Mouse (Mus musculus) midbrain, embryonic 11.5 days (tissue): ENCODE data around the gene Rab11fip4. TPM values are rescaled to one million over a fixed set of nuclear protein-coding genes. Genes with fewer than 3 reads are reported as not detected.

Experiments used
- ATAC-seq: fragments of 200-750 bp; cut with Nextera tagmentation; 2 replicates; pipeline ENCODE4 v1.8.0; 2017; ENCODE audit warnings: moderate TSS enrichment, moderate library complexity; ENCODE audit not compliant: low FRiP score
- DNase-seq: peaks from one replicate; pipeline ENCODE4 v3.0.0; 2015; ENCODE audit warnings: low spot score; ENCODE audit errors: missing footprints
- H3K27ac ChIP-seq: fragments of 300-500 bp; sonication (generic); 2 replicates; pipeline ENCODE4 v1.5.1; 2014; ENCODE audit warnings: low read depth, low read length
- H3K27me3 ChIP-seq: fragments of 300-500 bp; sonication (generic); 2 replicates; pipeline ENCODE4 v1.6.1; 2014; ENCODE audit warnings: mild to moderate bottlenecking, low read length, moderate library complexity, mixed read lengths; ENCODE audit not compliant: control insufficient read depth, insufficient read depth
- H3K36me3 ChIP-seq: fragments of 300-500 bp; sonication (generic); 2 replicates; pipeline ENCODE4 v1.6.1; 2014; ENCODE audit warnings: mild to moderate bottlenecking, low read length, moderate library complexity, mixed read lengths; ENCODE audit not compliant: control insufficient read depth, insufficient read depth
- H3K4me1 ChIP-seq: fragments of 300-500 bp; sonication (generic); 2 replicates; pipeline ENCODE4 v1.6.1; 2014; ENCODE audit warnings: low read length; ENCODE audit not compliant: control insufficient read depth, insufficient read depth
- H3K4me2 ChIP-seq: fragments of 300-500 bp; sonication (generic); 2 replicates; pipeline ENCODE4 v1.6.1; 2014; ENCODE audit warnings: mild to moderate bottlenecking, moderate library complexity
- H3K4me3 ChIP-seq: fragments of 300-500 bp; sonication (generic); 2 replicates; pipeline ENCODE4 v1.5.1; 2014; ENCODE audit warnings: low read depth, low read length
- H3K9ac ChIP-seq: fragments of 300-500 bp; sonication (generic); 2 replicates; pipeline ENCODE4 v1.6.1; 2014; ENCODE audit warnings: low read length
- H3K9me3 ChIP-seq: fragments of 300-500 bp; sonication (generic); 2 replicates; pipeline ENCODE4 v1.6.1; 2016; ENCODE audit warnings: low read length; ENCODE audit not compliant: control insufficient read depth
- WGBS: fragments of 180-500 bp; shearing (Covaris S2); extraction: QIAGEN DNeasy Blood & Tissue Kit; methylation state at CpG from one replicate; pipeline ENCODE4 v1.1.7; 2014; 5-methylcytosine and 5-hydroxymethylcytosine counted together
- polyA plus RNA-seq: library from polyadenylated mRNA; unstranded; fragments of >200 nt; fragmentation: Nextera tagmentation; extraction: Ambion mirVana; gene quantifications from 2 replicates; pipeline ENCODE4 v1.2.1, GENCODE M21; 2014

Rab11fip4 gene
- polyA plus RNA-seq, 1 experiment from 2014 or later = 14.1 TPM

GRCm38 (mm10) chr11:79675994-79676393 lies 85.0 kb downstream of the Rab11fip4 start:
- H3K9me3 ChIP-seq = no peaks in the 10 kb centered on the region
- no peaks in the 10 kb centered on the region for H3K27me3 ChIP-seq
- no peak overlapping the region for H3K4me2 ChIP-seq
- H3K27ac ChIP-seq = no peak overlapping the region
- no peaks in the 10 kb centered on the region for H3K36me3 ChIP-seq
- peaks cover 4% of the 10 kb centered on the region; the same call in 1 of the 2 replicates for H3K4me1 ChIP-seq
- no peak overlapping the region for H3K4me3 ChIP-seq
- DNase-seq (no peak), ATAC-seq (no peak)
- WGBS = 79% methylated on average over 6 of the region's 6 CpGs
- no peak overlapping the region for H3K9ac ChIP-seq

- Histone ChIP-seq H3K4me1 (peaks cover 4% of the 10 kb centered on the region; the same call in 1 of the 2 replicates), H3K27me3 (no peaks in the 10 kb centered on the region), H3K4me2 (no peak overlapping the region), H3K36me3 (no peaks in the 10 kb centered on the region), H3K4me3 (no peak overlapping the region), H3K27ac (no peak overlapping the region), H3K9ac (no peak overlapping the region), H3K9me3 (no peaks in the 10 kb centered on the region)
- no peak for ATAC-seq
- WGBS = 96% methylated on average over 2 of the region's 2 CpGs
- DNase-seq = no peak
Observed at GRCm38 (mm10) chr11:79676483-79676967, 85.5 kb downstream of the Rab11fip4 start.

- WGBS = 83% methylated on average over 9 of the region's 9 CpGs
- Histone ChIP-seq H3K27ac (no peak overlapping the region), H3K4me3 (no peak overlapping the region), H3K36me3 (no peaks in the 10 kb centered on the region), H3K9me3 (no peaks in the 10 kb centered on the region), H3K4me1 (peaks cover 4% of the 10 kb centered on the region; the same call in 1 of the 2 replicates), H3K4me2 (no peak overlapping the region), H3K9ac (no peak overlapping the region), H3K27me3 (no peaks in the 10 kb centered on the region)
- no peak for DNase-seq
- ATAC-seq = no peak
Observed at GRCm38 (mm10) chr11:79677402-79677801, 86.4 kb downstream of the Rab11fip4 start.

- no peak overlapping the region for H3K27ac ChIP-seq
- no peak for DNase-seq
Observed at GRCm38 (mm10) chr11:79678363-79679153, 87.5 kb downstream of the Rab11fip4 start.

GRCm38 (mm10) chr11:79679929-79680328 lies 88.9 kb downstream of the Rab11fip4 start:
- Histone ChIP-seq H3K4me2 (no peak overlapping the region), H3K4me1 (no peaks in the 10 kb centered on the region), H3K27ac (no peak overlapping the region), H3K27me3 (no peaks in the 10 kb centered on the region), H3K36me3 (no peaks in the 10 kb centered on the region; the same call in 1 of the 2 replicates), H3K9me3 (no peaks in the 10 kb centered on the region), H3K9ac (no peak overlapping the region), H3K4me3 (no peak overlapping the region)
- DNase-seq (no peak), ATAC-seq (no peak)
- 83% methylated on average over 5 of the region's 5 CpGs for WGBS

More at GRCm38 (mm10) chr11:79678363-79679153, 87.5 kb downstream of the Rab11fip4 start:
- no peak overlapping the region for H3K4me2 ChIP-seq
- H3K9me3 ChIP-seq = no peaks in the 10 kb centered on the region
- H3K4me1 ChIP-seq = peaks cover 3% of the 10 kb centered on the region; the same call in 1 of the 2 replicates
- no peak overlapping the region for H3K9ac ChIP-seq
- H3K36me3 ChIP-seq = no peaks in the 10 kb centered on the region
- H3K4me3 ChIP-seq = no peak overlapping the region
- H3K27me3 ChIP-seq = no peaks in the 10 kb centered on the region
- ATAC-seq = no peak
- 88% methylated on average over 20 of the region's 20 CpGs for WGBS

GRCm38 (mm10) chr11:79680559-79680958 lies 89.5 kb downstream of the Rab11fip4 start:
- DNase-seq = no peak
- no peak for ATAC-seq
- Histone ChIP-seq H3K9ac (no peak overlapping the region), H3K9me3 (no peaks in the 10 kb centered on the region), H3K36me3 (no peaks in the 10 kb centered on the region; the same call in 1 of the 2 replicates), H3K4me2 (no peak overlapping the region), H3K27me3 (no peaks in the 10 kb centered on the region), H3K4me1 (no peaks in the 10 kb centered on the region), H3K27ac (no peak overlapping the region), H3K4me3 (no peak overlapping the region)
- 91% methylated on average over 11 of the region's 11 CpGs for WGBS

- 85% methylated on average over 5 of the region's 5 CpGs for WGBS
- Histone ChIP-seq H3K4me1 (no peaks in the 10 kb centered on the region), H3K27me3 (no peaks in the 10 kb centered on the region), H3K9ac (no peak overlapping the region), H3K4me3 (no peak overlapping the region), H3K4me2 (no peak overlapping the region), H3K36me3 (no peaks in the 10 kb centered on the region; the same call in 1 of the 2 replicates), H3K9me3 (no peaks in the 10 kb centered on the region), H3K27ac (no peak overlapping the region)
- DNase-seq = no peak
- no peak for ATAC-seq
Observed at GRCm38 (mm10) chr11:79681182-79681581, 90.2 kb downstream of the Rab11fip4 start.

GRCm38 (mm10) chr11:79681798-79682197 lies 90.8 kb downstream of the Rab11fip4 start:
- H3K27me3 ChIP-seq = no peaks in the 10 kb centered on the region
- H3K4me3 ChIP-seq = no peak overlapping the region
- 76% methylated on average over 3 of the region's 3 CpGs for WGBS
- ATAC-seq = no peak
- no peaks in the 10 kb centered on the region for H3K9me3 ChIP-seq
- peaks cover 3% of the 10 kb centered on the region; the same call in 1 of the 2 replicates for H3K36me3 ChIP-seq
- DNase-seq = no peak
- no peak overlapping the region for H3K4me2 ChIP-seq
- no peaks in the 10 kb centered on the region for H3K4me1 ChIP-seq
- H3K9ac ChIP-seq = no peak overlapping the region
- H3K27ac ChIP-seq = no peak overlapping the region

- Histone ChIP-seq H3K4me2 (no peak overlapping the region), H3K4me1 (no peaks in the 10 kb centered on the region), H3K9ac (no peak overlapping the region), H3K27me3 (no peaks in the 10 kb centered on the region), H3K36me3 (peaks cover 7% of the 10 kb centered on the region), H3K4me3 (no peak overlapping the region), H3K9me3 (no peaks in the 10 kb centered on the region), H3K27ac (no peak overlapping the region)
- DNase-seq (no peak), ATAC-seq (no peak)
- WGBS = 91% methylated on average over 11 of the region's 11 CpGs
Observed at GRCm38 (mm10) chr11:79685109-79685508, 94.1 kb downstream of the Rab11fip4 start.
